Mouse (Mus musculus) CH12.LX (cell line): ENCODE data around the gene Jak1. TPM values are rescaled to one million over a fixed set of nuclear protein-coding genes. Genes with fewer than 3 reads are reported as not detected.

Experiments used
- DNase-seq: peaks from one replicate; pipeline ENCODE4 v3.0.0-alpha.2; 2013; ENCODE audit errors: extremely low read depth
- H3K27ac ChIP-seq: 2 replicates; pipeline ENCODE4 v1.5.1; 2012; ENCODE audit warnings: low read depth, mild to moderate bottlenecking, control low read depth, moderate library complexity; ENCODE audit not compliant: insufficient read depth
- H3K27me3 ChIP-seq: replicated peaks from 2 replicates; pipeline ENCODE3; 2012; ENCODE audit warnings: inconsistent platforms
- H3K36me3 ChIP-seq, 2 experiments: replicated peaks in 1 of 2; 2 replicates each; pipeline versions ENCODE3 to v1.6.1; 2012; ENCODE audit warnings: inconsistent platforms in 1 of 2, low read length in 1 of 2, mild to moderate bottlenecking in 1 of 2, mixed read lengths in 1 of 2, moderate library complexity in 1 of 2; ENCODE audit not compliant: control insufficient read depth in 1 of 2, insufficient read depth in 1 of 2
- H3K4me1 ChIP-seq, 2 experiments: 2 replicates each; pipeline ENCODE4 v1.6.1; 2012; ENCODE audit warnings: inconsistent platforms in 1 of 2, moderate library complexity in 1 of 2; ENCODE audit not compliant: insufficient read depth in 2 of 2, control insufficient read depth in 1 of 2
- H3K4me2 ChIP-seq: 2 replicates; pipeline ENCODE4 v1.6.1; 2012; ENCODE audit warnings: low read depth, mild to moderate bottlenecking, control low read depth; ENCODE audit not compliant: poor library complexity, insufficient read depth, severe bottlenecking
- H3K4me3 ChIP-seq, 3 experiments: fragments of 150-350 bp in 1 of 3; sonication (generic) in 1 of 3; replicated peaks in 1 of 3; 2 replicates each; pipeline versions ENCODE3 to v1.5.1; 2011 to 2012; ENCODE audit warnings: low read depth in 2 of 3, low read length in 2 of 3, mild to moderate bottlenecking in 2 of 3, moderate library complexity in 2 of 3, control low read depth in 1 of 3, improper control_type of control experiment in 1 of 3, inconsistent platforms in 1 of 3, mixed read lengths in 1 of 3; ENCODE audit not compliant: poor library complexity in 1 of 3
- H3K79me2 ChIP-seq: replicated peaks from 2 replicates; pipeline ENCODE4 v1.6.1; 2012; ENCODE audit warnings: mild to moderate bottlenecking, moderate library complexity; ENCODE audit not compliant: control insufficient read depth, poor library complexity, insufficient read depth, severe bottlenecking; ENCODE audit errors: extremely low read depth
- H3K9ac ChIP-seq: 2 replicates; pipeline ENCODE4 v1.6.1; 2012; ENCODE audit warnings: low read depth, mild to moderate bottlenecking, control low read depth, moderate library complexity; ENCODE audit not compliant: insufficient read depth
- H3K9me3 ChIP-seq: replicated peaks from 2 replicates; pipeline ENCODE3; 2012; ENCODE audit warnings: low read length, inconsistent platforms, mixed read lengths
- BHLHE40 ChIP-seq: IDR thresholded peaks from 2 replicates; pipeline ENCODE4 v1.6.1; 2011; ENCODE audit warnings: mild to moderate bottlenecking, low read depth, low read length, improper control_type of control experiment
- CHD1 ChIP-seq: IDR thresholded peaks from 2 replicates; pipeline ENCODE4 v1.6.1; 2012; ENCODE audit warnings: low read depth, low read length, improper control_type of control experiment, inconsistent platforms
- E2F4 ChIP-seq: IDR thresholded peaks from 2 replicates; pipeline ENCODE4 v1.6.1; 2011; ENCODE audit warnings: low read depth, low read length, improper control_type of control experiment; ENCODE audit not compliant: insufficient replicate concordance
- ELF1 ChIP-seq: IDR thresholded peaks from 2 replicates; pipeline ENCODE4 v1.6.1; 2014; ENCODE audit warnings: low read depth, mild to moderate bottlenecking, inconsistent platforms, low read length, improper control_type of control experiment
- GABPA ChIP-seq: IDR thresholded peaks from 2 replicates; pipeline ENCODE4 v1.6.1; 2012; ENCODE audit warnings: low read depth, low read length, improper control_type of control experiment, inconsistent platforms; ENCODE audit not compliant: insufficient replicate concordance
- JUN ChIP-seq: IDR thresholded peaks from 2 replicates; pipeline ENCODE4 v1.6.1; 2011; ENCODE audit warnings: low read depth, mild to moderate bottlenecking, low read length, improper control_type of control experiment, moderate library complexity; ENCODE audit not compliant: insufficient read depth
- KAT2A ChIP-seq: IDR thresholded peaks from 2 replicates; pipeline ENCODE4 v1.6.1; 2012; ENCODE audit warnings: low read length, improper control_type of control experiment, inconsistent platforms; ENCODE audit not compliant: insufficient replicate concordance
- MAFK ChIP-seq: IDR thresholded peaks from 2 replicates; pipeline ENCODE4 v1.6.1; 2011; ENCODE audit warnings: low read length, improper control_type of control experiment; ENCODE audit not compliant: insufficient replicate concordance
- MAX ChIP-seq: IDR thresholded peaks from 2 replicates; pipeline ENCODE4 v1.6.1; 2011; ENCODE audit warnings: low read length, improper control_type of control experiment
- MEF2A ChIP-seq: IDR thresholded peaks from 2 replicates; pipeline ENCODE4 v1.6.1; 2014; ENCODE audit warnings: low read depth, mild to moderate bottlenecking, inconsistent platforms, low read length, improper control_type of control experiment, borderline replicate concordance
- MXI1 ChIP-seq: IDR thresholded peaks from 2 replicates; pipeline ENCODE4 v1.6.1; 2011; ENCODE audit warnings: mild to moderate bottlenecking, low read depth, low read length, improper control_type of control experiment
- MYC ChIP-seq: IDR thresholded peaks from 2 replicates; pipeline ENCODE4 v1.6.1; 2011; ENCODE audit warnings: low read depth, mild to moderate bottlenecking, improper control_type of control experiment, low read length
- NRF1 ChIP-seq: IDR thresholded peaks from 2 replicates; pipeline ENCODE4 v1.6.1; 2014; ENCODE audit warnings: low read depth, mild to moderate bottlenecking, inconsistent platforms, low read length, improper control_type of control experiment, moderate library complexity
- PAX5 ChIP-seq: IDR thresholded peaks from 2 replicates; pipeline ENCODE4 v1.6.1; 2012; ENCODE audit warnings: low read length, inconsistent platforms, mixed read lengths
- POLR2A ChIP-seq: IDR thresholded peaks from 2 replicates; pipeline ENCODE4 v1.6.1; 2011; ENCODE audit warnings: low read depth, mild to moderate bottlenecking, improper control_type of control experiment, low read length
- RCOR1 ChIP-seq: conservative IDR thresholded peaks from 2 replicates; pipeline ENCODE4 v1.6.1; 2012; ENCODE audit warnings: low read depth, mild to moderate bottlenecking, inconsistent platforms, low read length, improper control_type of control experiment
- SIN3A ChIP-seq: IDR thresholded peaks from 2 replicates; pipeline ENCODE4 v1.6.1; 2012; ENCODE audit warnings: low read length, improper control_type of control experiment, inconsistent platforms
- SMC3 ChIP-seq: IDR thresholded peaks from 2 replicates; pipeline ENCODE4 v1.6.1; 2011; ENCODE audit warnings: low read depth, low read length, improper control_type of control experiment
- TCF12 ChIP-seq: IDR thresholded peaks from 2 replicates; pipeline ENCODE4 v1.6.1; 2014; ENCODE audit warnings: low read depth, mild to moderate bottlenecking, inconsistent platforms, low read length, improper control_type of control experiment
- ZKSCAN1 ChIP-seq: IDR thresholded peaks from 2 replicates; pipeline ENCODE4 v1.6.1; 2012; ENCODE audit warnings: low read depth, inconsistent platforms, low read length, improper control_type of control experiment, borderline replicate concordance
- ZMIZ1 ChIP-seq: IDR thresholded peaks from 2 replicates; pipeline ENCODE4 v1.6.1; 2012; ENCODE audit warnings: low read depth, mild to moderate bottlenecking, inconsistent platforms, low read length, improper control_type of control experiment
- dilution Hi-C: fragments of 300-500 bp; cut with MboI; formaldehyde crosslinking; loops from 2 replicates; pipeline ENCODE4 v1.14.3; 2020; ENCODE audit warnings: low sequenced_read_pairs; ENCODE audit not compliant: extremely low pct_unique_long_range_greater_than_20kb, extremely low pct_ligation_motif_present
- in situ Hi-C: fragments of 300-500 bp; cut with MboI; formaldehyde crosslinking; loops from 3 replicates; pipeline ENCODE4 v1.14.3; 2019; ENCODE audit warnings: low sequenced_read_pairs, low pct_ligation_motif_present, low pct_unique_long_range_greater_than_20kb, mixed read lengths
- polyA plus RNA-seq: library from polyadenylated mRNA; unstranded; fragments of >175 nt; gene quantifications from 2 replicates; pipeline ENCODE4 v1.2.1, GENCODE M21; 2012; ENCODE audit warnings: low read depth; ENCODE audit not compliant: insufficient read length
- total RNA-seq, 2 experiments: library from RNA; depleted of rRNA; stranded (reverse); fragments of 300-350 nt in 1 of 2; fragments of >200 nt in 1 of 2; gene quantifications; 2 replicates each; pipeline ENCODE4 v1.2.3; 2012 to 2014

Jak1 gene
- total and polyA plus RNA-seq, 3 experiments, result 28.6 to 51.4 (median 33.9) TPM

GRCm38 (mm10) chr4:101293661-101294060 is 28.6 kb upstream of the Jak1 start:
- H3K4me2 ChIP-seq, result no peak overlapping the region
- H3K9me3 ChIP-seq, result no peaks in the 10 kb centered on the region
- H3K27ac ChIP-seq, result no peak overlapping the region
- TF ChIP-seq GABPA (no peak), ZMIZ1 (no peak), BHLHE40 (no peak), CHD1 (no peak), TCF12 (no peak), NRF1 (no peak)
- TF ChIP-seq, all 38 proteins: peak for 0
- H3K27me3 ChIP-seq, result no peaks in the 10 kb centered on the region
- H3K79me2 ChIP-seq, result no peaks in the 10 kb centered on the region
- DNase-seq, result no peak
- in situ Hi-C loops (no loop called here), dilution Hi-C loops (no loop called here)
- H3K4me3 ChIP-seq, result no peak overlapping the region
- H3K9ac ChIP-seq, result no peak overlapping the region
- H3K36me3 ChIP-seq, result no peaks in the 10 kb centered on the region
- H3K4me1 ChIP-seq, result no peaks in the 10 kb centered on the region

DNA sequence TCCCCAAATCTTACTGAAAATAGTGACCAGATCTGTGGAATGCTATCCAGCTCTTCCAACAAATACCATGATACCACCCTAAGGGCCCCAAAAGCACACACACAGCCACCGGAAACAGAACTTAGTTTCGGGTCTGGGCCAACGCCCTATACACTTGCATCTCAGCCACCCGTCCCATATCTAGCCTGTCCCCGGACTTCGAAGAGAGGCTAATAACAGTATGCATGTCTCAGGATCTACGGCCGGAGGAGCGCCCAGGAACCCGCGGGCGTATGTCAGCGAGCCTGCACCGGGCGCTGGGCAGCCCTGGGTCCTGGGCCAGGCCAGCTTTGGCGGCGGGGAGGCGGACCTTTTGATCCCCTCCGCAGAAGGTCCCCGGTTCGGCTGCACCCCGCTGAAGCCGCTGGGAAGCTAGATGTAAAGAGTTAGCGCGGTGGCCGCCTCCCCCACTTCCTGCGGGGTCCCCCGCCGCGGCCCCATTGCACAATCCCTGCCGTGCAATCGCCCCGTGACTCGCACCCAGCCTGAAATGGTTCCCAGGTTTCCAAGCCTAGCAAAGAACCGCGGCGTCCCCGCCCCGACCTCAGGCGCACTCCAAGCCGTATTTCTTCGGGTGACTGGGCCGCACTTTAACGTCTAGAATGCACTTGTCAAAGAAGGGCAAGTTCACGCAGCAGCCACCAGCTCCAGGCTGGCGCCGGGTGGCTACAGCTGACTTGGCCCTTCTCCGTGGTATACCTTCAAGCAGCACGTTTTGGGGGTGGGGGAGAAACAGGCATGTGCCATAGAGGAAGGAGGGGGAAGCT is 27.9 kb upstream of the Jak1 start:
- H3K4me2 ChIP-seq, result no peak overlapping the region

More for the DNA sequence above, 27.9 kb upstream of the Jak1 start:
- H3K9ac ChIP-seq, result no peak overlapping the region
- no peaks in the 10 kb centered on the region for H3K79me2 ChIP-seq
- in situ Hi-C loops (no loop called here), dilution Hi-C loops (no loop called here)
- H3K4me3 ChIP-seq, result no peak overlapping the region
- no peak for TF ChIP-seq SIN3A
- no peak for TF ChIP-seq E2F4
- no peak for TF ChIP-seq PAX5
- TF ChIP-seq MYC, result no peak
- no peak for TF ChIP-seq POLR2A
- TF ChIP-seq ZKSCAN1, result no peak
- TF ChIP-seq MAFK, result no peak
- no peak for TF ChIP-seq MAX
- no peak for TF ChIP-seq JUN
- TF ChIP-seq RCOR1, result no peak
- TF ChIP-seq KAT2A, result no peak
- TF ChIP-seq ELF1, result no peak
- no peak for TF ChIP-seq MXI1
- no peak for TF ChIP-seq SMC3
- no peak for TF ChIP-seq MEF2A
- no peaks in the 10 kb centered on the region for H3K9me3 ChIP-seq
- no peak for DNase-seq
- H3K27ac ChIP-seq, result no peak overlapping the region
- no peaks in the 10 kb centered on the region for H3K27me3 ChIP-seq
- H3K4me1 ChIP-seq, result no peaks in the 10 kb centered on the region
- no peaks in the 10 kb centered on the region for H3K36me3 ChIP-seq
